Mouse (Mus musculus): ENCODE results near the gene Tspan14. TPM values are rescaled to one million over a fixed set of nuclear protein-coding genes. Genes with fewer than 3 reads are reported as not detected.

Gene Tspan14
- total RNA-seq (2018; cell fraction: chromatin; rRNA removed): 10 to 100 TPM; 13.5 to 89.6 (median 60.6) TPM
- 10 to 100 TPM; 26.7 to 98.5 (median 51.9) TPM for total RNA-seq (2018; cell fraction: cytosol; rRNA removed)
- 100 to 1,000 TPM in 4 of 26 experiments, 10 to 100 TPM in 22; 29.7 to 119 (median 77.9) TPM for total RNA-seq (2018; cell fraction: nucleus; rRNA removed)
- 51.5 to 93.5 TPM (median 73.8 TPM) in 3 replicates for polyA plus RNA-seq (2018)

GRCm38 (mm10) chr14:40966392-40966861 is at the start of gene Tspan14:
Gene Tspan14 (minus strand): TSS chr14:40966807.
- Histone ChIP-seq H3K79me2 (ENCODE audit: inconsistent target) (peaks cover 49% of the 10 kb centered on the region), H3K4me3 (ENCODE audit: inconsistent target) (peak within 1 kb of the TSS; percentile 95), H3K27ac (peak within 1 kb of the TSS; percentile 91), H3K36me3 (ENCODE audit: inconsistent target) (no peaks in the 10 kb centered on the region)
- under 1% methylated on average over 50 of the region's 54 CpGs for WGBS (ENCODE audit: missing documents)

DNA sequence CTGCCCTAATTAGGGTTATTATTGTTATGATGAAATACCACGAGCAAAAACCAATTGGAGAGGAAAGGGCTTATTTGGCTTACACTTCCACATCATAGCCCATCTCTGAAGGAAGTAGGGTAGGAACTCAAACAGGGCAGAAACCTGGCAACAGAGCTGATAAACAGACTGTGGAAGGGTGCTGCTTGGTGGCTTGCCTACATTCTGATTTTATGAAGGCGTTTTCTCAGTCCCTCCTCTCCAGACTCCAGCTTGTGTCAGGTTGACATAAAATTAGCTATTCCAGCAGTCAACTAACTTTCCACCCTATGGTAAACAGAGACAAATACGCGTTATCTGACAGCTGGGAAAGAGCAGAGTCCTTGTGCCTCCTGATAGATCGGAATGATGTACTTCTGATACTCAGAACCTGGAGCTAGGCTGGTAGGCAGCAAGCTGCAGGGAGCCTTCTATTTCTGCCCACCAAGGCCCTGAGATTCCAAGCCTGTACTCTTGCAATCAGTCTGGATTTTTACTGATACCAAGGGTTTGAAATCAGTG is 48.2 kb upstream of the Tspan14 start:
- no peaks in the 10 kb centered on the region for H3K79me2 ChIP-seq (ENCODE audit: inconsistent target)
- H3K4me3 ChIP-seq (ENCODE audit: inconsistent target): no peak overlapping the region
- 75% methylated on average over 5 of the region's 5 CpGs for WGBS (ENCODE audit: missing documents)
- no peaks in the 10 kb centered on the region for H3K36me3 ChIP-seq (ENCODE audit: inconsistent target)
- H3K27ac ChIP-seq: no peak overlapping the region

DNA sequence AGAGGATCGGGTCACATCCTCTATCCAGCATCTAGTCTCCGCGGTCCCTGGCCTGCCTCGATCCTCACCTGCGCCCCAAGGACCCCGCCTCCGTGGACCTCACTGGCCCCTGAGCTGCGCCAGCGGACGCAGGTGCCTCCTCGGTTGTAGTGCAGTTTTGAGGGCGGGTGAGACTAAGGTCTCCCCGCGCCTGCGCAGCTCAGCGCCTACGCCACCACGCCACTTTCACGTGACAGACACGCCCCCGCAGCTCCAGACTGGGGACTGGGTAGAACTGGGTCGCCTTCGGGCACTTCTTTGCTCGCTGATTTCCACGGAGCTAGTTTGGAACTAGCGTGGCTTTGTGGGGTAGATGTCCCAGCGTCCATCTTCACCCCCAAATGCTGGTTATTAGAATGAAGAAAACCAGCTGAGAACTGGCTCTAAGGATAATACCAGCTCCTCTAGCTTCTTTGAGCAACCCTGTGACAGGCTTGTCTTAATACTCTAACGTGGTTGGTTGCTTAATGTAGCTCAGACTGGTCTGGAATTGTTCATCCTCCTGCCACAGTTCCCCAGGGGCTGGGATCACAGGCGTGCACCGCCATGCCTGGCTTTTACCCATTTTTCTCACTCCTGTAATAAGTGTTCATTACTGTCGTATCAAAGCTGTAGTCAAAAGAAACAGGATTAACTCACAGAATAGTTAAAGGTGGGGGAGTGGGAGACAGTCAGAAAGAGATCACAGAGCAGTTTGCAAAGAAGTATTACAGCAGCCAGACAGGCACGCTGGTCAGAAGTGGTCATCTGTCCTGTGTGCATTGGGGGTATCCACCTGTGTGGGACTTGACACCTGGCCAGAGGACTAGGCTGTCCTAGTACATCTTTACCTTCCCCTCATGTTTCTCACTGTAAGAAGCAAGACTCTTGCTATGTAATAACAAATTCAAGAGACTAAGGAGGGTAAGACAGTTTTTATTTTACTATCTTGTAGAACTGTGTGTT is 47.3 kb upstream of the Tspan14 start, which contains the start of gene Fam213a:
Gene Fam213a (minus strand): TSS at position 159 of the 984 bp plus-strand sequence.
- Histone ChIP-seq H3K79me2 (ENCODE audit: inconsistent target) (no peaks in the 10 kb centered on the region), H3K36me3 (ENCODE audit: inconsistent target) (no peaks in the 10 kb centered on the region), H3K27ac (peak within 1 kb of the TSS; percentile 24; the same call in 1 of the 2 replicates), H3K4me3 (ENCODE audit: inconsistent target) (peak within 1 kb of the TSS; percentile 47)
- 7% methylated on average over 29 of the region's 32 CpGs for WGBS (ENCODE audit: missing documents)

DNA sequence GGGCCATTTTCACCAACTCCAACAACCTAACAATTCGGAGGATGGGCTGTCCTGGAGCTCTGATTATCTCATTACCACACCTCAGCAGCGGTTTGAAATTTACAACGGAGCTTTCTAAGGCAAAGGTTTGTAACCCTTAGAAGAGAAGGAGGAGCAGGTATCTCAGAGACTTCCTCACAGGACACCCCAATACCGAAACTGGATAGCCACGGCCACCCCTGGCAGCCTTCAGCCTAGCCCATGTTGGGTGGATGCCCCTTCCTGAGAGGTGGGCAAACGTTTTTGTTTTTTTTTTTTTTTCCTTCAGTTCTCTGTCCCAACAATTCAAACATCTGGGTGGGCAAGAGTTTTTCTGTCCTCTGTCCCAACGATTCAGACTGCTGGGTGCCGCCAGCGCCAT is 46.5 kb upstream of the Tspan14 start:
- H3K79me2 ChIP-seq (ENCODE audit: inconsistent target): no peaks in the 10 kb centered on the region
- WGBS (ENCODE audit: missing documents): 12% methylated on average over 9 of the region's 9 CpGs
- peak overlapping the region; percentile 47 for H3K4me3 ChIP-seq (ENCODE audit: inconsistent target)
- no peak overlapping the region for H3K27ac ChIP-seq
- H3K36me3 ChIP-seq (ENCODE audit: inconsistent target): no peaks in the 10 kb centered on the region

DNA sequence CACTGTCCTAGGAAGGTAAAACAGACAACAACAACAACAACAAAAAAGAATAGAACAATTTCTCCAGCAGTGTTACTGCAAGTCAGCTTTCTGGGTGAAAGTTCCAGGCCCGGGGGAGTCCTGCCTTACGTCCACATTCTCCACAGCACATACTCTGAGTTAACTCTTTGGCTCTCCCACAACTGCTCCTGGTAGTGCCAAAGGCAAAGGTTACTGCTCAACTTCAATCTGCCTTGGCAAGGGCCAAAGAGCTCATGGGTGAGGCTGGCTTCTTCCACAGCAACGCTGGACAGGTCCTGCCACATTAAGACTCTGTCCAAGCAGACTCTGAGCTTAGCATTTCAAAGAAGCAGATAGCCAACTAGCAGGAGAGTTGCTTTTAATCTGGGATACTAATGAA is 45.3 kb upstream of the Tspan14 start:
- Histone ChIP-seq H3K79me2 (ENCODE audit: inconsistent target) (no peaks in the 10 kb centered on the region), H3K36me3 (ENCODE audit: inconsistent target) (no peaks in the 10 kb centered on the region), H3K27ac (no peak overlapping the region), H3K4me3 (ENCODE audit: inconsistent target) (no peak overlapping the region)
- WGBS (ENCODE audit: missing documents): 92% methylated on average over 3 of the region's 3 CpGs

- no peaks in the 10 kb centered on the region for H3K36me3 ChIP-seq (ENCODE audit: inconsistent target)
- no peak overlapping the region for H3K4me3 ChIP-seq (ENCODE audit: inconsistent target)
- no peaks in the 10 kb centered on the region for H3K79me2 ChIP-seq (ENCODE audit: inconsistent target)
- H3K27ac ChIP-seq: no peak overlapping the region
- WGBS (ENCODE audit: missing documents): 82% methylated on average over 2 of the region's 2 CpGs
Observed at GRCm38 (mm10) chr14:41008138-41008537, 41.5 kb upstream of the Tspan14 start.

DNA sequence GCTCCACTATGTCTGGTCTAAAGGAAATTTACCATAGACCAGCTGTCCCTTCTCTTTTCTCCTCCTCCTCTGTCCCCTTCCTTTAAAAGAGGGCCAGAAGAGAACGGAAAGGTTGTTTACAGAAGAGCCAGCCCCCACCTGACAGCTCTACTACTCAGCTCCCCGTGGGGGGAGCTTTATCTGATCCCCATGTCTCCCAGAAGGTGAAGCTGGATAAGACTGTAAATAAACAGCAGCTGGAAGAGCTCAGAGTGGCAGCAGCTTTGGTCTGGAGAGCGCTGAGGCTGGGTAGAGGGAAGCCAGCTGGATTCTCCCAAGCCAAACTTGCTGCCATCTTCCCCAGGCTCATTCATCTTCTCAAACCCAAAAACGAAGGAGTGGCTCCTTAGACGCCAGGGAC is 41.0 kb upstream of the Tspan14 start:
- WGBS (ENCODE audit: missing documents): 82% methylated on average over 5 of the region's 5 CpGs
- Histone ChIP-seq H3K36me3 (ENCODE audit: inconsistent target) (no peaks in the 10 kb centered on the region), H3K27ac (no peak overlapping the region), H3K4me3 (ENCODE audit: inconsistent target) (no peak overlapping the region), H3K79me2 (ENCODE audit: inconsistent target) (no peaks in the 10 kb centered on the region)

- Histone ChIP-seq H3K4me3 (ENCODE audit: inconsistent target) (no peak overlapping the region), H3K27ac (no peak overlapping the region), H3K79me2 (ENCODE audit: inconsistent target) (no peaks in the 10 kb centered on the region), H3K36me3 (ENCODE audit: inconsistent target) (no peaks in the 10 kb centered on the region)
- 89% methylated on average over 3 of the region's 3 CpGs for WGBS (ENCODE audit: missing documents)
Observed at GRCm38 (mm10) chr14:41006899-41007298, 40.3 kb upstream of the Tspan14 start.

DNA sequence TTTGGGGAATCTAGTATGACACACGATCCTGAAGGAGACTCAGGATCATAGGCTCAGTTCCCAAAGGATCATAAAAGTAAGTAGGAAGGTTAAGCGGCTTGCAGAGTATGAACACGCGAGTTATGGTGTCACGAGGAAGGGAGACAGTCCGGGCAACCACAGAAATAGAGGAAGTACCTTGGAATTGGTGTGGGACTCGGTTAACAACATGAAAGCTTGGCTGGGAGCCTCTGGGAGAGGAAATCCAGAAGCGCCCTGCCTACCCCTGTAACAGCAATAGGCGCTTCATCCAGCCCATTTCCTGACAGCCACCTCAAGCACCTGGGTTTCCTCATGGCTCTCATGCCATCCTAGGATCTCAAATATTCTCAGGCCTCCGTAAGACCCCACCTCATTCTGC is 39.7 kb upstream of the Tspan14 start:
- no peak overlapping the region for H3K27ac ChIP-seq
- H3K4me3 ChIP-seq (ENCODE audit: inconsistent target): no peak overlapping the region

GRCm38 (mm10) chr14:41005716-41006115 is 39.1 kb upstream of the Tspan14 start:
- Histone ChIP-seq H3K36me3 (ENCODE audit: inconsistent target) (no peaks in the 10 kb centered on the region), H3K27ac (no peak overlapping the region), H3K79me2 (ENCODE audit: inconsistent target) (no peaks in the 10 kb centered on the region), H3K4me3 (ENCODE audit: inconsistent target) (no peak overlapping the region)
- whole genome bisulfite sequencing (ENCODE audit: missing documents): 77% methylated on average over 9 of the region's 9 CpGs

More for the DNA sequence above, 39.7 kb upstream of the Tspan14 start:
- no peaks in the 10 kb centered on the region for H3K79me2 ChIP-seq (ENCODE audit: inconsistent target)
- WGBS (ENCODE audit: missing documents): 43% methylated on average over 10 of the region's 10 CpGs
- no peaks in the 10 kb centered on the region for H3K36me3 ChIP-seq (ENCODE audit: inconsistent target)

- H3K36me3 ChIP-seq (ENCODE audit: inconsistent target): no peaks in the 10 kb centered on the region
- H3K79me2 ChIP-seq (ENCODE audit: inconsistent target): no peaks in the 10 kb centered on the region
- no peak overlapping the region for H3K27ac ChIP-seq
- no peak overlapping the region for H3K4me3 ChIP-seq (ENCODE audit: inconsistent target)
- 90% methylated on average over 22 of the region's 22 CpGs for WGBS (ENCODE audit: missing documents)
Observed at GRCm38 (mm10) chr14:41004201-41005141, 37.9 kb upstream of the Tspan14 start.

DNA sequence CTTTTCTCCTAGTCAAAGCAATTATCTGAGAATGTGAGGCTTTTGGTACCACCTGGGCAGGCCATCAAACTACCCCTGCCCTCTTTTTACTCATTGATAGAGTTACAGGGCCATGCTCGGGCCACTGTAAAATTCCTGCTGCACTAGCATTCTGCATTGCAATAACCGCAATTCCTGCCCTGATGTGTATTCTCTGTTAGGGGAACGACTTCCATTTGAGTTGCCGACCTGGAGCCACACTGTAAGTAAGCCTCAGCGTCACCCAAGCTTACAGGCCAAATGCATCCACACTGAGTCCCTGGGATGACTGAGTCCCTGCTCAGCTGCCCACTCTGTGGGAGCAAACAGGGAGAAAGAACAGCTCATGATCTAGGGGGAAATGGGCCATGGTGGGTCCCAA is 35.0 kb upstream of the Tspan14 start:
- WGBS (ENCODE audit: missing documents): 98% methylated on average over 5 of the region's 5 CpGs
- H3K36me3 ChIP-seq (ENCODE audit: inconsistent target): no peaks in the 10 kb centered on the region
- no peak overlapping the region for H3K4me3 ChIP-seq (ENCODE audit: inconsistent target)
- no peak overlapping the region for H3K27ac ChIP-seq
- H3K79me2 ChIP-seq (ENCODE audit: inconsistent target): no peaks in the 10 kb centered on the region

GRCm38 (mm10) chr14:41000801-41001200 is 34.2 kb upstream of the Tspan14 start:
- Histone ChIP-seq H3K79me2 (ENCODE audit: inconsistent target) (no peaks in the 10 kb centered on the region), H3K4me3 (ENCODE audit: inconsistent target) (no peak overlapping the region), H3K27ac (no peak overlapping the region), H3K36me3 (ENCODE audit: inconsistent target) (no peaks in the 10 kb centered on the region)
- 96% methylated on average over 4 of the region's 4 CpGs for WGBS (ENCODE audit: missing documents)
